Mouse (Mus musculus) macrophage (primary cell): ENCODE data around the gene Trmt13. TPM values are rescaled to one million over a fixed set of nuclear protein-coding genes. Genes with fewer than 3 reads are reported as not detected.

Experiments
- H3K27ac ChIP-seq: fragments of 350-480 bp; formaldehyde crosslinking; 2 replicates; pipeline ENCODE4 v1.9.0; 2021
- H3K36me3 ChIP-seq: fragments of 350-480 bp; formaldehyde crosslinking; 2 replicates; pipeline ENCODE4 v1.9.0; 2021; ENCODE audit errors: inconsistent target
- H3K4me3 ChIP-seq: fragments of 350-480 bp; formaldehyde crosslinking; 2 replicates; pipeline ENCODE4 v1.9.0; 2021; ENCODE audit errors: inconsistent target
- H3K79me2 ChIP-seq: fragments of 350-480 bp; formaldehyde crosslinking; 2 replicates; pipeline ENCODE4 v1.9.0; 2021; ENCODE audit errors: inconsistent target
- WGBS: methylation state at CpG from one replicate; pipeline ENCODE4 v1.1.7; 2026; ENCODE audit warnings: inconsistent platforms; ENCODE audit not compliant: missing documents; 5-methylcytosine and 5-hydroxymethylcytosine counted together
- polyA plus RNA-seq: library from polyadenylated mRNA; stranded (reverse); fragments of 250-400 nt; gene quantifications from 3 replicates; pipeline ENCODE4 v1.2.4, GENCODE M21; 2018; ENCODE audit warnings: inconsistent platforms

Trmt13 gene
- polyA plus RNA-seq, 1 experiment from 2014 or later, result 9.9 TPM

GRCm38 (mm10) chr3:116547430-116547829, 67.0 kb downstream of the Trmt13 start:
- Histone ChIP-seq H3K4me3 (no peak overlapping the region), H3K79me2 (no peaks in the 10 kb centered on the region), H3K27ac (no peak overlapping the region), H3K36me3 (peaks cover 14% of the 10 kb centered on the region; the same call in 1 of the 2 replicates)
- WGBS, result 61% methylated on average over 5 of the region's 5 CpGs

GRCm38 (mm10) chr3:116542532-116542931, 71.9 kb downstream of the Trmt13 start:
- H3K27ac ChIP-seq, result no peak overlapping the region
- no peaks in the 10 kb centered on the region for H3K79me2 ChIP-seq
- WGBS, result 6% methylated on average over 3 of the region's 3 CpGs
- no peak overlapping the region for H3K4me3 ChIP-seq
- peaks cover 15% of the 10 kb centered on the region; the same call in 1 of the 2 replicates for H3K36me3 ChIP-seq

- H3K36me3 ChIP-seq, result peaks cover 15% of the 10 kb centered on the region; the same call in 1 of the 2 replicates
- no peak overlapping the region for H3K27ac ChIP-seq
- WGBS, result 28% methylated on average over 2 of the region's 2 CpGs
Measured at GRCm38 (mm10) chr3:116542070-116542469, 72.3 kb downstream of the Trmt13 start.

GRCm38 (mm10) chr3:116537200-116537573, 77.2 kb downstream of the Trmt13 start:
- 97% methylated on average over 6 of the region's 6 CpGs for WGBS

More at GRCm38 (mm10) chr3:116542070-116542469, 72.3 kb downstream of the Trmt13 start:
- Histone ChIP-seq H3K4me3 (no peak overlapping the region), H3K79me2 (no peaks in the 10 kb centered on the region)

DNA sequence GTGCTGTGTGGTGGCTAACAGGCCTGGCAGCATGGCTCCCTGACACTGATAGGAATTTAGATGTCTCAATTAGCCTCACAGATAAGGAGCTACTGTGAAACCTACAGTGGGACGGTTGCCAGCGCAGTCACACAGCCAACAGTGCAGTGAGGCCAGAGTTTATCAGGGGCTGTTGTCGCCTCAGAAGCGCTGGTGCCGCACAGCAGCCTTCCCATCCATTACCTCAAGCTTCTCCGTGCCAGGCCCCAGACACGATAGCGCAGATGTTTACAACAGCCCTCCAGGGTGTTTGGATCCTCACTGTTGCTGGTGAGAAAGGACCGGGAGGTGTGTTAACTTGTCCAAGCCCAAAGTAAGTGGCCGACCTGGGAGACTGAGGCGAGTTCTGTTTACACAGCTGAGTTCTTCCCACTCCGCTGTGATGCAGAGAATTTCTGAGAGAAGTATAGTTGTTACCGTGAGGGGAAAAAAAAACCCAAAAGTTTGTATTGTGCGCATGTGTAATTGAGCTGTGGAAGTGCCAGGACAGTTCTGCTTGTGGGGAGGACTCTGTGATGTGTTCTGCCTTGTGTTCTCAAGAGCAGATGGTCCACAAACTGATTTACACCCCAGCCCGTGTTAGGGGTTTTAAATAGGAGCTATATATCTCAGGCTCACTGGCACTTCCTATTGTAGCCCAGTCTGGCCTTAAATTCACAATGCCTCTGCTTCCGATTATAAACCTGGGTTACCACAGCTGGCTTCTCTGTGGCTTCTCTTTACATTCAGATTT, 77.8 kb downstream of the Trmt13 start:
- peaks cover 18% of the 10 kb centered on the region for H3K36me3 ChIP-seq
- 86% methylated on average over 15 of the region's 16 CpGs for WGBS
- H3K4me3 ChIP-seq, result no peak overlapping the region
- no peak overlapping the region for H3K27ac ChIP-seq
- no peaks in the 10 kb centered on the region for H3K79me2 ChIP-seq

More at GRCm38 (mm10) chr3:116537200-116537573, 77.2 kb downstream of the Trmt13 start:
- no peak overlapping the region for H3K4me3 ChIP-seq
- peaks cover 18% of the 10 kb centered on the region for H3K36me3 ChIP-seq
- H3K27ac ChIP-seq, result no peak overlapping the region
- no peaks in the 10 kb centered on the region for H3K79me2 ChIP-seq

Other genes with a start within 250 kb of the Trmt13 start
- gene Cdc14a, start 190.6 kb downstream of the Trmt13 start, polyA plus RNA-seq, result 2.0 to 2.2 TPM (median 2.1 TPM) in 3 replicates
- gene Rtca, start 106.4 kb downstream of the Trmt13 start, polyA plus RNA-seq, result 15.1 to 29.7 TPM (median 23.7 TPM) in 3 replicates
- 10.3 to 14.6 TPM (median 12.6 TPM) in 3 replicates for gene Dbt, start 101.5 kb downstream of the Trmt13 start, polyA plus RNA-seq
- gene Lrrc39, start 51.6 kb downstream of the Trmt13 start, polyA plus RNA-seq, result 1.9 to 10.2 TPM (median 2.7 TPM) in 3 replicates
- gene Sass6, start 19.6 kb downstream of the Trmt13 start, polyA plus RNA-seq, result 6.4 to 7.6 TPM (median 6.7 TPM) in 3 replicates
- 40.3 to 52.4 TPM (median 44.3 TPM) in 3 replicates for gene Mfsd14a, start 48.1 kb upstream of the Trmt13 start, polyA plus RNA-seq
- not detected in 3 replicates for gene Gm43191, start 66.7 kb upstream of the Trmt13 start, polyA plus RNA-seq
- gene Slc35a3, start 98.2 kb upstream of the Trmt13 start, polyA plus RNA-seq, result 17.7 to 27.8 TPM (median 21.7 TPM) in 3 replicates
- 13.0 to 14.4 TPM (median 13.4 TPM) in 3 replicates for gene Agl, start 193.6 kb upstream of the Trmt13 start, polyA plus RNA-seq
- 36.7 to 47.0 TPM (median 44.3 TPM) in 3 replicates for gene Frrs1, start 244.9 kb upstream of the Trmt13 start, polyA plus RNA-seq